ENCODE assay signal across 9 mouse cellular contexts in genomic region chr10:6694218-6694850, GRCm38 (mm10).
DNase-seq lines count a peak whose midpoint lies in the region; ATAC-seq lines count a peak whose summit lies in the region.
"Had no signal": no experiment of that assay in that cellular context is flagged by ENCODE, and none has a peak within 500 bp of the region (broad histone marks: within the 10 kb centered on the region; RNA-seq: fewer than 3 reads in every experiment).

No protein-coding gene starts in this region.

- WGBS in forebrain, embryonic 13.5 days = 56% methylated on average over 13 of the region's 13 CpGs

- no peak for ATAC-seq in CD4-positive, CD25-positive, alpha-beta regulatory T cell, adult 4 months
- peak; percentile 75; the same call in 1 of the 2 replicates for ATAC-seq in forebrain, embryonic 13.5 days
- ATAC-seq in megakaryocyte progenitor cell, adult 5-6 weeks (replicated peaks; ENCODE audit: poor library complexity) = peak; percentile 97

- H3K4me2 ChIP-seq in forebrain, embryonic 13.5 days = peak overlapping the region; percentile 32; the same call in 1 of the 2 replicates
- H3K4me2 ChIP-seq: limb, embryonic 15.5 days had no signal

- no peak overlapping the region for H3K27ac ChIP-seq in forebrain, embryonic 13.5 days
- H3K27ac ChIP-seq: limb, embryonic 15.5 days had no signal

- no peaks in the 10 kb centered on the region for H3K27me3 ChIP-seq in forebrain, embryonic 13.5 days
- H3K27me3 ChIP-seq: limb, embryonic 15.5 days had no signal

- no peak overlapping the region for H3K9ac ChIP-seq in forebrain, embryonic 13.5 days
- H3K9ac ChIP-seq: limb, embryonic 15.5 days had no signal

- no peaks in the 10 kb centered on the region for H3K9me3 ChIP-seq in forebrain, embryonic 13.5 days (replicated peaks)
- H3K9me3 ChIP-seq: limb, embryonic 15.5 days had no signal

- no peak overlapping the region for H3K4me3 ChIP-seq in forebrain, embryonic 13.5 days
- H3K4me3 ChIP-seq: limb, embryonic 15.5 days had no signal

- H3K4me1 ChIP-seq in forebrain, embryonic 13.5 days = no peaks in the 10 kb centered on the region
- H3K4me1 ChIP-seq: limb, embryonic 15.5 days had no signal

- peak; percentile 14 for DNase-seq in CD4-positive, CD25-positive, alpha-beta regulatory T cell, adult 2 months (ENCODE audit: low read depth, low spot score)
- peak; percentile 11 for DNase-seq in cerebellum, adult 11 months
- DNase-seq in heart, postnatal 4 days = peak; percentile 64
- DNase-seq in layer of hippocampus, adult 9-11 months = peak; percentile 36
- DNase-seq in right cerebral cortex, postnatal 36 days (ENCODE audit: low spot score in 2 of 2) = peak; percentile 36 to 42

- no peaks in the 10 kb centered on the region for H3K36me3 ChIP-seq in forebrain, embryonic 13.5 days (ENCODE audit: poor library complexity, severe bottlenecking)
- H3K36me3 ChIP-seq: limb, embryonic 15.5 days had no signal

Comparison
In these comparisons a context has a peak if more than half of its experiments do, and no peak if none do; other contexts are left out.
1. DNase-seq: peak in every context shown above with its lines; median percentile 64 in heart, postnatal 4 days; 39 in right cerebral cortex, postnatal 36 days; 36 in layer of hippocampus, adult 9-11 months; 14 in CD4-positive, CD25-positive, alpha-beta regulatory T cell, adult 2 months; 11 in cerebellum, adult 11 months.